Mouse (Mus musculus): ENCODE measurements around the gene Slc35b2. TPM values are rescaled to one million over a fixed set of nuclear protein-coding genes. Genes with fewer than 3 reads are reported as not detected.

Gene Slc35b2
- polyA plus RNA-seq, 1 experiment from 2014 or later: 47.9 TPM

GRCm38 (mm10) chr17:45584939-45585678 lies 21.4 kb downstream of the Slc35b2 start:
- Histone ChIP-seq H3K27ac (ENCODE audit: low read depth) (peak overlapping the region; percentile 74), H3K4me2 (ENCODE audit: low read depth, low read length) (peak overlapping the region; percentile 18; the same call in 1 of the 2 replicates), H3K27me3 (ENCODE audit: insufficient read depth, low read length) (no peaks in the 10 kb centered on the region), H3K4me3 (ENCODE audit: low read depth, low read length) (no peak overlapping the region), H3K9me3 (ENCODE audit: low read length) (no peaks in the 10 kb centered on the region), H3K4me1 (ENCODE audit: insufficient read depth) (peaks cover 50% of the 10 kb centered on the region), H3K36me3 (replicated peaks; ENCODE audit: insufficient read depth, low read length) (peaks cover 45% of the 10 kb centered on the region), H3K9ac (replicated peaks) (no peak overlapping the region)
- TF ChIP-seq EP300 (IDR thresholded peaks at IDR 0.05; ENCODE audit: low read depth) (no peak), CTCF (IDR thresholded peaks at IDR 0.05; ENCODE audit: low read depth) (peak; percentile 94)
- peak; percentile 46 for ATAC-seq
- DNase-seq: peak; percentile 80
- 35% methylated on average over 14 of the region's 14 CpGs for WGBS (ENCODE audit: insufficient replicate concordance)

GRCm38 (mm10) chr17:45585725-45586448 lies 22.2 kb downstream of the Slc35b2 start:
- Histone ChIP-seq H3K27me3 (ENCODE audit: insufficient read depth, low read length) (no peaks in the 10 kb centered on the region), H3K9ac (replicated peaks) (no peak overlapping the region), H3K27ac (ENCODE audit: low read depth) (peak overlapping the region; percentile 74), H3K36me3 (replicated peaks; ENCODE audit: insufficient read depth, low read length) (peaks cover 53% of the 10 kb centered on the region), H3K4me1 (ENCODE audit: insufficient read depth) (peaks cover 55% of the 10 kb centered on the region), H3K4me3 (ENCODE audit: low read depth, low read length) (no peak overlapping the region), H3K9me3 (ENCODE audit: low read length) (no peaks in the 10 kb centered on the region), H3K4me2 (ENCODE audit: low read depth, low read length) (no peak overlapping the region)
- TF ChIP-seq EP300 (IDR thresholded peaks at IDR 0.05; ENCODE audit: low read depth) (no peak), CTCF (IDR thresholded peaks at IDR 0.05; ENCODE audit: low read depth) (no peak)
- 77% methylated on average over 23 of the region's 23 CpGs for WGBS (ENCODE audit: insufficient replicate concordance)
- no peak for DNase-seq
- ATAC-seq: no peak

DNA sequence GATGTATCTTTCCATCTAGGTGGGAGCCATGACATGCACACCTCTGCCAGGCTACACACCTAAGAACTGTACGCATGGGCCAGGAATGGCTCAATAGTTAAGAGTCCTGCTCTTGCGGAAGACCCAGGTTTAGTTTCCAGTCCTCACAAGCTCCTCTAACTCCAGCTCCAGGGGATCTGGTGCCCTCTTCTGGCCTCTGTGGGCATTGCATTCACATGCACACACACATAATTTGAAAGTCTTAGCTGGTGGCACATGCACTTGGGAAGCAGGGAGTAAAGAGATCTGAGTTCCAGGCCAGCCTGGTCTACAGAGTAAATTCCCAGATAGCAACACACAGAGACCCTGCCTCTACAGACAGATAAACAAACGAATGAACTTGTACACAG lies 22.8 kb downstream of the Slc35b2 start:
- Histone ChIP-seq H3K9ac (replicated peaks) (no peak overlapping the region), H3K4me1 (ENCODE audit: insufficient read depth) (peaks cover 52% of the 10 kb centered on the region), H3K9me3 (ENCODE audit: low read length) (no peaks in the 10 kb centered on the region), H3K36me3 (replicated peaks; ENCODE audit: insufficient read depth, low read length) (peaks cover 57% of the 10 kb centered on the region), H3K4me2 (ENCODE audit: low read depth, low read length) (no peak overlapping the region), H3K27me3 (ENCODE audit: insufficient read depth, low read length) (no peaks in the 10 kb centered on the region), H3K4me3 (ENCODE audit: low read depth, low read length) (no peak overlapping the region), H3K27ac (ENCODE audit: low read depth) (peak overlapping the region; percentile 74; the same call in 1 of the 2 replicates)
- DNase-seq: peak; percentile 65
- no peak for TF ChIP-seq EP300 (IDR thresholded peaks at IDR 0.05; ENCODE audit: low read depth)
- peak; percentile 77 for TF ChIP-seq CTCF (IDR thresholded peaks at IDR 0.05; ENCODE audit: low read depth)
- no peak for ATAC-seq
- WGBS (ENCODE audit: insufficient replicate concordance): 91% methylated on average over 3 of the region's 3 CpGs

- Histone ChIP-seq H3K4me3 (ENCODE audit: low read depth, low read length) (no peak overlapping the region), H3K4me2 (ENCODE audit: low read depth, low read length) (no peak overlapping the region), H3K9me3 (ENCODE audit: low read length) (no peaks in the 10 kb centered on the region), H3K9ac (replicated peaks) (no peak overlapping the region), H3K4me1 (ENCODE audit: insufficient read depth) (peaks cover 57% of the 10 kb centered on the region), H3K27me3 (ENCODE audit: insufficient read depth, low read length) (no peaks in the 10 kb centered on the region), H3K27ac (ENCODE audit: low read depth) (no peak overlapping the region), H3K36me3 (replicated peaks; ENCODE audit: insufficient read depth, low read length) (peaks cover 61% of the 10 kb centered on the region)
- 90% methylated on average over 7 of the region's 7 CpGs for WGBS (ENCODE audit: insufficient replicate concordance)
- ATAC-seq (no peak), DNase-seq (no peak)
- TF ChIP-seq CTCF (IDR thresholded peaks at IDR 0.05; ENCODE audit: low read depth) (no peak), EP300 (IDR thresholded peaks at IDR 0.05; ENCODE audit: low read depth) (no peak)
Measured at GRCm38 (mm10) chr17:45588370-45588769, 24.7 kb downstream of the Slc35b2 start.

- H3K27ac ChIP-seq (ENCODE audit: low read depth): no peak overlapping the region
- H3K4me1 ChIP-seq (ENCODE audit: insufficient read depth): peaks cover 55% of the 10 kb centered on the region
- DNase-seq: no peak
- no peak overlapping the region for H3K9ac ChIP-seq (replicated peaks)
- WGBS (ENCODE audit: insufficient replicate concordance): 97% methylated on average over 7 of the region's 7 CpGs
- no peak for TF ChIP-seq EP300 (IDR thresholded peaks at IDR 0.05; ENCODE audit: low read depth)
- TF ChIP-seq CTCF (IDR thresholded peaks at IDR 0.05; ENCODE audit: low read depth): no peak
- H3K27me3 ChIP-seq (ENCODE audit: insufficient read depth, low read length): no peaks in the 10 kb centered on the region
- H3K36me3 ChIP-seq (replicated peaks; ENCODE audit: insufficient read depth, low read length): peaks cover 61% of the 10 kb centered on the region
- no peaks in the 10 kb centered on the region for H3K9me3 ChIP-seq (ENCODE audit: low read length)
- no peak for ATAC-seq
- no peak overlapping the region for H3K4me3 ChIP-seq (ENCODE audit: low read depth, low read length)
- no peak overlapping the region for H3K4me2 ChIP-seq (ENCODE audit: low read depth, low read length)
Measured at GRCm38 (mm10) chr17:45589236-45589635, 25.6 kb downstream of the Slc35b2 start.

DNA sequence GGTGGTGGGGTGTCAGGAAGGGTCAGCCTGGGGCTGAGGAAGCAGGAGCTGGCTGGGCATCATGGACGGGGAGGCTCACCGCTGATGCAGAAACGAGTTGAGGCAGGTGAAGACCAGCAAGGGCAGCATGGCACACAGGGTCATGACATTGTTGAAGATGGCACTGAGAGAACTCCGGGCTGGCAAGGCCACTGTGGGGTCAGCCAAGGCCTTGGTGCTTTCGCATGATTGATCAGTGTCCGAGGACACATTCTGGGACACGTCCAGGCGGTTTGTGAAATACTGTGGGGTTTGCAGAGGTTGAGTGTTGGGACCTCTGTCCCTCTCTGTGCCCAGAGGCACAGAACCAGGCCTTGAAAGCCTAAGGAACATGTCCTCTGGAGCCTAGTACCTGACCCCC lies 26.2 kb downstream of the Slc35b2 start:
- WGBS (ENCODE audit: insufficient replicate concordance): 79% methylated on average over 8 of the region's 8 CpGs
- no peaks in the 10 kb centered on the region for H3K9me3 ChIP-seq (ENCODE audit: low read length)
- H3K4me3 ChIP-seq (ENCODE audit: low read depth, low read length): no peak overlapping the region
- H3K27ac ChIP-seq (ENCODE audit: low read depth): no peak overlapping the region
- H3K9ac ChIP-seq (replicated peaks): no peak overlapping the region
- no peak for TF ChIP-seq EP300 (IDR thresholded peaks at IDR 0.05; ENCODE audit: low read depth)
- no peak for TF ChIP-seq CTCF (IDR thresholded peaks at IDR 0.05; ENCODE audit: low read depth)
- peaks cover 61% of the 10 kb centered on the region for H3K36me3 ChIP-seq (replicated peaks; ENCODE audit: insufficient read depth, low read length)
- no peaks in the 10 kb centered on the region for H3K27me3 ChIP-seq (ENCODE audit: insufficient read depth, low read length)
- ATAC-seq: peak; percentile 28
- no peak for DNase-seq
- peaks cover 55% of the 10 kb centered on the region for H3K4me1 ChIP-seq (ENCODE audit: insufficient read depth)
- no peak overlapping the region for H3K4me2 ChIP-seq (ENCODE audit: low read depth, low read length)
